Mouse (Mus musculus): ENCODE results near the gene Cenpx. TPM values are rescaled to one million over a fixed set of nuclear protein-coding genes. Genes with fewer than 3 reads are reported as not detected.

The Cenpx gene
- polyA plus RNA-seq, 1 experiment from 2014 or later, result 81.0 TPM

DNA sequence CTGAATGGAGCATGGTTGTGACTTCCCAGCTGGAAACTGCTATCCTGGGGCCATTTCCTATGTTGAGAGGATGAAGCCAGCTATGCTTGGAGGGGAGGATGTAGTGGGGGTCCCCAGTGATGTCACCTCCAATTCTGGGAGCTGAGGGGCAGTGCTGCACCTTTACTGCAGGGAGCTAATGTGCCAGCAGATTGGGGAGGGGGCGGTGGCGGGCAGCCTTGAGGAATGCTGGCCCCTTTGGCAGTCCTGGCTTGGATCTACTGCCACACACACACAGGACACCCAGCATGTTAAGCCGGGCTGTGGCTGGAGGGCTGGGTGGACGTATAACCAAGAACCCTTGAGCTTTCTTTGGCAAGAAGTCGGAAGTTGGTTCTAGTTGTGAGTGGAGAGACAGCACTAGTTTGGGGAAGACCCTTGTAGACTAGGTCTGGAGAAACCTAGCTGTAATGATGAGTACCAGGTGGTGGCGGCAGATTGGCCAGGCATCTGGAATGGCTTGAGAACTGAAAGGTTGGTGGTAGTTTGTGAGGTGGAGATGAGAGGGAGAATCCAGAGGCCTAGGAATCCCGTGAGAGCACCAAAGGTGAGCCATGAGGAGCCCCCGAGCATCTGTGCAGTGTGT, 1.4 kb downstream of the Cenpx start:
- Histone ChIP-seq H3K9ac (replicated peaks) (peak overlapping the region; percentile 70; the same call in 1 of the 2 replicates), H3K36me3 (replicated peaks; ENCODE audit: insufficient read depth, low read length) (peaks cover 9% of the 10 kb centered on the region; the same call in 1 of the 2 replicates), H3K4me3 (ENCODE audit: low read depth, low read length) (no peak overlapping the region), H3K27ac (ENCODE audit: low read depth) (no peak overlapping the region), H3K4me2 (ENCODE audit: low read depth, low read length) (peak overlapping the region; percentile 99; the same call in 1 of the 2 replicates), H3K9me3 (ENCODE audit: low read length) (no peaks in the 10 kb centered on the region), H3K27me3 (ENCODE audit: insufficient read depth, low read length) (no peaks in the 10 kb centered on the region), H3K4me1 (ENCODE audit: insufficient read depth) (peaks cover 15% of the 10 kb centered on the region)
- DNase-seq, result no peak
- no peak for ATAC-seq
- WGBS (ENCODE audit: insufficient replicate concordance), result 70% methylated on average over 8 of the region's 8 CpGs
- TF ChIP-seq EP300 (IDR thresholded peaks at IDR 0.05; ENCODE audit: low read depth) (no peak), CTCF (IDR thresholded peaks at IDR 0.05; ENCODE audit: low read depth) (no peak)

DNA sequence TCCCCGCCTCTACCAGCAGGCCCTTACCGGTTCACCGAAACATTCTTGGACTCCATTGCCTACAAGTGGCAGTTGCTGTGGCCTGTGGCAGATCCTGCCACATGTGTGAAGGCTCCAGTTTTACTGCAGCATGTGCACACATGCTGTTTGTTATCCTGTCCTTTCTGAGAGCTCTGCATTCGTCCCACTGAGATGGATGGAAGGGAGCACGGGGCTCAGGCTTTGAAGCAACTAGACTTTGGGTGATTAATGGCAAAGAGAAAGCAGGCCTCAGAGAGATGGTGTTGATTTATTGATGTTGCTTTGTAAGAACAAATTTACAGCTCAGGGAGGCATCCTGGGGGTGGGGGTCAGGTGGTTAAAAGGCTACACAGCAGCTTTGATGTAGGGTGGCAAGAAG, 2.9 kb downstream of the Cenpx start:
- no peak overlapping the region for H3K4me3 ChIP-seq (ENCODE audit: low read depth, low read length)
- H3K4me2 ChIP-seq (ENCODE audit: low read depth, low read length), result no peak overlapping the region
- H3K9ac ChIP-seq (replicated peaks), result no peak overlapping the region
- H3K36me3 ChIP-seq (replicated peaks; ENCODE audit: insufficient read depth, low read length), result peaks cover 9% of the 10 kb centered on the region; the same call in 1 of the 2 replicates
- no peak overlapping the region for H3K27ac ChIP-seq (ENCODE audit: low read depth)
- no peaks in the 10 kb centered on the region for H3K9me3 ChIP-seq (ENCODE audit: low read length)
- DNase-seq (no peak), ATAC-seq (no peak)
- TF ChIP-seq CTCF (IDR thresholded peaks at IDR 0.05; ENCODE audit: low read depth) (no peak), EP300 (IDR thresholded peaks at IDR 0.05; ENCODE audit: low read depth) (no peak)
- 77% methylated on average over 5 of the region's 5 CpGs for WGBS (ENCODE audit: insufficient replicate concordance)
- no peaks in the 10 kb centered on the region for H3K27me3 ChIP-seq (ENCODE audit: insufficient read depth, low read length)
- peaks cover 15% of the 10 kb centered on the region for H3K4me1 ChIP-seq (ENCODE audit: insufficient read depth)

DNA sequence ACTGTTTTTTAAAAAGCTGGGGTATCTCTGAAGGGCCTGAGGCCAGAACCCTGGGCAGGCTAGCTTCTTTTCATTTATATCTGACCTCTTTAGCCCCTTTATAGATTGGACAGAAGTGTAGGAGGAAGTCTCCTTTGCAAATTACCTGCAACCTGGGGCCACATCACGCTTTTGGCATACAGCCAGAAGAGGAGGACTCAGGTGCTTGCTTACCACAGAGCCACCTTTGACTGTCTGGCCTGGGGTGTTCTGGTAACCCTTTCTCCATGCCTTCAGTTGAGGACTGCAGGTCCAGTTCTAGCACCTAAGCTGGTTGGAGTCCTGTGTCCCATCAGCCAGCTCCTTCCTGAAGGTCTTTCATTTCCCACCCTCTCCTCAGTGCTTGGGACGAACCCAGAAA, 4.0 kb downstream of the Cenpx start:
- ATAC-seq, result no peak
- Histone ChIP-seq H3K9ac (replicated peaks) (no peak overlapping the region), H3K4me1 (ENCODE audit: insufficient read depth) (peaks cover 14% of the 10 kb centered on the region), H3K9me3 (ENCODE audit: low read length) (no peaks in the 10 kb centered on the region), H3K36me3 (replicated peaks; ENCODE audit: insufficient read depth, low read length) (peaks cover 9% of the 10 kb centered on the region; the same call in 1 of the 2 replicates), H3K4me3 (ENCODE audit: low read depth, low read length) (no peak overlapping the region), H3K27me3 (ENCODE audit: insufficient read depth, low read length) (no peaks in the 10 kb centered on the region), H3K4me2 (ENCODE audit: low read depth, low read length) (no peak overlapping the region), H3K27ac (ENCODE audit: low read depth) (no peak overlapping the region)
- TF ChIP-seq EP300 (IDR thresholded peaks at IDR 0.05; ENCODE audit: low read depth), result no peak
- no peak for TF ChIP-seq CTCF (IDR thresholded peaks at IDR 0.05; ENCODE audit: low read depth)
- WGBS (ENCODE audit: insufficient replicate concordance), result 51% methylated on average over 2 of the region's 2 CpGs
- DNase-seq, result peak; percentile 54

DNA sequence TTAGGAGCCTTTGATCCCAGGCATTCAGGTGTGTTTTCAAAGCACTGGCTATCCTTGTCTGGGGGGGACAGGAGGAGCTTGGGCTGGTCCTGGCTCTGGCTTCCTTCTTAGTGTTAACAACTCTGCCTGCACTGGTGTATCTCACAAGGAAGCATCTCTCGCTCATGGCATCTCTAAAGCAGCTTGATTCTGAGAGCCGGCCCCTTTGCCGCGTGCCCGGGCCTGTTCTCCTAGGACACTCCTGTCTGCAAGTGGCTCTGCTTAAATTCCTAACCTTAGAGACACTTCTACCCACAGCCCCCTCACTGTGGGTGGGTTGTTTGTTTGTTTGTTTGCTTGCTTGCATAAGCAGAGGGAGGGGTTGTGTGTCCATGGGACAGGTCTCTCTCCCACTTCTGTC, 5.6 kb downstream of the Cenpx start:
- 69% methylated on average over 5 of the region's 5 CpGs for WGBS (ENCODE audit: insufficient replicate concordance)
- Histone ChIP-seq H3K36me3 (replicated peaks; ENCODE audit: insufficient read depth, low read length) (peaks cover 14% of the 10 kb centered on the region; the same call in 1 of the 2 replicates), H3K9me3 (ENCODE audit: low read length) (no peaks in the 10 kb centered on the region), H3K4me3 (ENCODE audit: low read depth, low read length) (no peak overlapping the region), H3K4me1 (ENCODE audit: insufficient read depth) (peaks cover 2% of the 10 kb centered on the region), H3K27me3 (ENCODE audit: insufficient read depth, low read length) (no peaks in the 10 kb centered on the region), H3K9ac (replicated peaks) (no peak overlapping the region), H3K4me2 (ENCODE audit: low read depth, low read length) (no peak overlapping the region), H3K27ac (ENCODE audit: low read depth) (no peak overlapping the region)
- ATAC-seq (no peak), DNase-seq (no peak)
- TF ChIP-seq EP300 (IDR thresholded peaks at IDR 0.05; ENCODE audit: low read depth), result no peak
- TF ChIP-seq CTCF (IDR thresholded peaks at IDR 0.05; ENCODE audit: low read depth), result no peak

DNA sequence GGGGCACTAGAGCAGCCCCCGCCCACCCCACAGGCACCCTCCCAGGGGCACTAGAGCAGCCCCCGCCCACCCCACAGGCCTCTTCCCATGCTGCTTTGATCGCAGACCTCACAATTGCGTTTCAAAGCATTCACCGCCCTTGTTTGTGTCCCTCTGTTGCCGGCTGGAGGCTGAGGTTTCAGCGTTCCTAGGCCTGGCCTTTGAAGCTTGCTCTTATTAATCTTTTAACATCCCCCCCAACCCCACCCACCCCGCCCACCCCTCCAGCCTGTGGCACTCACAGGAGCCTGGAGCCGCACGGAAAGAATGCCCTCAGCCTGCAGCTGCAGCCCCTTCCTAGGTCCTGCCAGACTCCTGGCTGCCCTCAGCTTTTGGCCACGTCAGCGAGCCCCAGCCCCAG, 6.3 kb downstream of the Cenpx start:
- ATAC-seq (no peak), DNase-seq (no peak)
- H3K4me2 ChIP-seq (ENCODE audit: low read depth, low read length), result no peak overlapping the region
- 69% methylated on average over 11 of the region's 12 CpGs for WGBS (ENCODE audit: insufficient replicate concordance)
- TF ChIP-seq EP300 (IDR thresholded peaks at IDR 0.05; ENCODE audit: low read depth) (no peak), CTCF (IDR thresholded peaks at IDR 0.05; ENCODE audit: low read depth) (no peak)
- no peak overlapping the region for H3K4me3 ChIP-seq (ENCODE audit: low read depth, low read length)
- H3K36me3 ChIP-seq (replicated peaks; ENCODE audit: insufficient read depth, low read length), result peaks cover 16% of the 10 kb centered on the region; the same call in 1 of the 2 replicates
- no peaks in the 10 kb centered on the region for H3K9me3 ChIP-seq (ENCODE audit: low read length)
- H3K9ac ChIP-seq (replicated peaks), result no peak overlapping the region
- no peaks in the 10 kb centered on the region for H3K27me3 ChIP-seq (ENCODE audit: insufficient read depth, low read length)
- H3K4me1 ChIP-seq (ENCODE audit: insufficient read depth), result no peaks in the 10 kb centered on the region
- no peak overlapping the region for H3K27ac ChIP-seq (ENCODE audit: low read depth)

DNA sequence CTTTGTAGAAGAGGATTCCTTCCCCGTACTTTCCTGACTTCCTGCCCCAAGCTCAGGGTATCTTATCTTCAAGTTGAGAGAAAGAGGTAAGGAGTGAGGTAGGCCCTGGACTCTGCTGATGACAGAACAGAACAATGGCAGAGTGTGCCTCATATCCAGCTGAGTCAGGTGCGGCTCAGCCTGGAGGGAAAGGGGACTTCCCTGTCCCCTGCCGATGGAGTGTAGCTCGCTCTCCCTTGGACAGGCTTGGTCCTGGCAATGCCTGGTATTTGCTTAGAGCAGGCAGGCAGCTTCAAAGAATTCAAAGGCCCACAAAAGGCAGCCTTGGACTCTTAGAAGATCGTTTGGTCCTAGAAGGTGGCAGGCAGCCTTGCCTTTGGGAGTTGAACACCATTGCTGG, 7.4 kb downstream of the Cenpx start:
- H3K4me3 ChIP-seq (ENCODE audit: low read depth, low read length), result no peak overlapping the region
- TF ChIP-seq EP300 (IDR thresholded peaks at IDR 0.05; ENCODE audit: low read depth) (no peak), CTCF (IDR thresholded peaks at IDR 0.05; ENCODE audit: low read depth) (no peak)
- H3K9me3 ChIP-seq (ENCODE audit: low read length), result no peaks in the 10 kb centered on the region
- H3K9ac ChIP-seq (replicated peaks), result no peak overlapping the region
- no peak overlapping the region for H3K27ac ChIP-seq (ENCODE audit: low read depth)
- no peaks in the 10 kb centered on the region for H3K4me1 ChIP-seq (ENCODE audit: insufficient read depth)
- no peak for DNase-seq
- H3K36me3 ChIP-seq (replicated peaks; ENCODE audit: insufficient read depth, low read length), result peaks cover 15% of the 10 kb centered on the region; the same call in 1 of the 2 replicates
- 64% methylated on average over 5 of the region's 5 CpGs for WGBS (ENCODE audit: insufficient replicate concordance)
- no peak for ATAC-seq
- H3K27me3 ChIP-seq (ENCODE audit: insufficient read depth, low read length), result no peaks in the 10 kb centered on the region
- no peak overlapping the region for H3K4me2 ChIP-seq (ENCODE audit: low read depth, low read length)
